Mouse (Mus musculus): Measurements from ENCODE around the gene Chic1.

Gene Chic1

DNA sequence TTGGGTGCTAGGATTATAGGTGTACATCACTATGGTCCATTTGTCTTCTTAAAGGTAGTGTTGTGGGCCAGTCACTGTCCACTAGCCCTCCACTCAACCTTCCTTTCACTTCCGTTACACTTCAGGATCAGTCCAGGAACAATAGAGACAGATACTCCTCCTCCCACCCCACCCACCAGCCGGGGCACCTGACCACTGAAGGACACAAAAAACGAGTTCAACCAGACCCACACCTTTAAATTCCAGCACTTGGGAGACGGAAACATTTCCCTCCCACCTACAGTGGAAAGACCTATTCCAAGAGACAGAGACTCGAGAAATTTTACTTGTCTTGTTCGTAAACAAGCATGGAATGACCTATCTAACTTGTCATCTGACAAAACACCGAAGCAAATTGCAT is 76.0 kb downstream of the Chic1 start:
- DNase-seq (ENCODE audit: low spot score): no peak

DNA sequence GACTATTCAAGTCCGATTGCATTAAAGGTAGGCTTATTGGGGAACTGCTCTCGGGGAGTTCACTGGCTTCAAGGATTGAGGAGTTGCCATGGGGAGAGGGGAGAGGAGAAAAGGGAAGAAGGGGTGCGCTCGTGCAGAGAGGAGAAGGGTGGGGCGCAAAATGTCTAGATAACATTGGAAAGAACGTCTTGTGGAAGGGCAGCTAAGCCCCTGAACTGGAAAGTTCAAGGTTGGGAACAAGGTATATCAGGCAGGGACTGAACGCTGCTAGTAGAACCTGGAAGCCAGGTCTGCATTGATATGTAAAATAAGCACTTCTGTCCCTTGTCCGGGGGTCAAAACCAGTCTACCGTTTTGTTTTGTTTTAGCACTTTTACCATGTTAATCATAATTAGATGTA is 81.7 kb downstream of the Chic1 start:
- no peak for DNase-seq (ENCODE audit: low spot score)

DNA sequence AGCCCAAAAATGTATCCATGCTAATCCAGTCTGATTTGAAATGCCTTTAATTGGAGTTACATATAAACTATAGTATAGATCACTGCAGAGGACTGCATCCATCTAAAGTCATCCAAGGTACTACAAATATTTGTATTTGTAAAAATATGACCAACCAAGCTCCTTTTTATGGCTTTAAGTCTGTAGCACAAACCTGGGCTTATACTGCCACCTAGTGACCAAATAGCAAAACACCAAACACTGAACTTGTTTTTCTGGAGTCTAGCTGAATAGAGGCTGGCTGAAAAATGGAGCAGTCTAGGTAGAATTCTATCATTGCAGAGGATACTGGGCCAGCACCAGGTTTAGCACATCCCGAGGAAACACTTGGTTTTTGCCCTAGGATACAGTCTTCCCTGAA is 84.5 kb downstream of the Chic1 start:
- no peak for DNase-seq (ENCODE audit: low spot score)

DNA sequence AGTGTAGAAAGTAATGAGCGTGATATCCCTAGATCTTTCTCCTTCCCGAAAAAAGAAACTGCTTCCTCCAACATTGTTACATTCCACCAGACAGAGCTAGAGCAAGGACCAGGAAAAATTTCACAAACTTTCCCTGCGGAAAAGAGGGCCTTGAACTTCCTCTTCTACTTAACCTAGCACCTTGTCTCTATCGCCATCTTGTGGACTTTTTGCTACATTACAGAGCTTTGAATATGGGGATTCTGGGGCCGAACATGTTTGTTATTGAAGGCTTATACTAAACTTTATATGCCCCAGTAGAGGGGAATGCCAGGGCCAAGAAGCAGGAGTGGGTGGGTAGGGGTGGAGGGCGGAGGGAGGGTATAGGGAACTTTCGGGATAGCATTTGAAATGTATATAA is 87.5 kb downstream of the Chic1 start:
- no peak for DNase-seq (ENCODE audit: low spot score)

Measured in urinary bladder, postnatal 10 days (tissue).